Mouse (Mus musculus) retina, adult 2 months (tissue): ENCODE measurements around the gene Trp53bp2.

ENCODE experiments used
- DNase-seq: peaks from one replicate; pipeline ENCODE4 v3.0.0-alpha.2; 2012; ENCODE audit warnings: low read depth, low spot score

The Trp53bp2 gene

GRCm38 (mm10) chr1:182500224-182500623 is 91.3 kb downstream of the Trp53bp2 start:
- DNase-seq = no peak

- DNase-seq = no peak
Measured at GRCm38 (mm10) chr1:182500843-182501242, 91.9 kb downstream of the Trp53bp2 start.

- no peak for DNase-seq
Measured at GRCm38 (mm10) chr1:182501815-182502405, 92.9 kb downstream of the Trp53bp2 start.

GRCm38 (mm10) chr1:182502491-182503050 is 93.6 kb downstream of the Trp53bp2 start:
- no peak for DNase-seq

GRCm38 (mm10) chr1:182503206-182503900 is 94.4 kb downstream of the Trp53bp2 start:
- no peak for DNase-seq

GRCm38 (mm10) chr1:182504223-182504622 is 95.3 kb downstream of the Trp53bp2 start:
- DNase-seq = no peak

- DNase-seq = no peak
Measured at GRCm38 (mm10) chr1:182505291-182505690, 96.3 kb downstream of the Trp53bp2 start.

- DNase-seq = no peak
Measured at GRCm38 (mm10) chr1:182506229-182506986, 97.4 kb downstream of the Trp53bp2 start.

GRCm38 (mm10) chr1:182509110-182509797 is 100.3 kb downstream of the Trp53bp2 start:
- no peak for DNase-seq

- no peak for DNase-seq
Measured at GRCm38 (mm10) chr1:182511073-182511472, 102.1 kb downstream of the Trp53bp2 start.

GRCm38 (mm10) chr1:182511778-182512177 is 102.8 kb downstream of the Trp53bp2 start:
- no peak for DNase-seq
